Mouse (Mus musculus) urinary bladder, adult 18-20 months (tissue): Measurements from ENCODE around the gene Lman2.
A peak's percentile ranks its signal among the peaks of the same experiment; 100 is the strongest.

ENCODE experiments used
- DNase-seq, 2 experiments: peaks; one replicate each; pipeline ENCODE4 v3.0.0; 2022; ENCODE audit warnings: low spot score in 2 of 2, mixed read lengths in 2 of 2

The Lman2 gene

DNA sequence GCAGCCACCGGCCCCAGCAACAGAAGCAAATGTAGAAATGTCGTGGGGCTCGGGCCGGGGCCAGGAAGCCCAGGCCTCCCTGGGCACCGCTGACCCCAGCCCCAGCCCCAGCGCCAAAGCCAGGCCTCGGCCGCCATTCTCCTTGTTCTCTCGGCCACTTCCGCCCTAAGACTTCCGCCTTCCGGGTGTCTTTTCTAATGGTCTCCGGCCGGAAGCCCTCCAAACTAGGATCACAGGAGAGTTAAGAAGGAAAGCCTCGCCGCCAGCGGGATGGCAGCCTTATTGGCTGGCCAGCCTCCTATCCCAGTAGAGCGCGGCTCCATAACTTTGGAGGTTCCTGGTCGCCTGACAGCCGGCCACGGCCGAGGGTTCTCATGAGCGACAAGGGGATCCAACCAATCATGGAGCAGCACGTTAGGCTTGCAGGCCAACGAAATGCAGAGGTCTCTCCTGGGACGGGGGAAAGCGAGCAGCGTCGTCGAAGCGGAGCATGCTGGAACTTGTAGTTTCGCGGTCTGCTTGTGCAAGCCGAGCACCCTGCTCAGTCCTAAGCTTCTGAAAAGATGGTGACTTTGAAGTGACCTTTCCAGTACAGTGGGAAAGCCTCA, at the start of gene Lman2:
Gene Lman2, minus strand, starts transcription at position 331 of the 608 bp plus-strand sequence.
- peak; percentile 90 to 97 for DNase-seq

DNA sequence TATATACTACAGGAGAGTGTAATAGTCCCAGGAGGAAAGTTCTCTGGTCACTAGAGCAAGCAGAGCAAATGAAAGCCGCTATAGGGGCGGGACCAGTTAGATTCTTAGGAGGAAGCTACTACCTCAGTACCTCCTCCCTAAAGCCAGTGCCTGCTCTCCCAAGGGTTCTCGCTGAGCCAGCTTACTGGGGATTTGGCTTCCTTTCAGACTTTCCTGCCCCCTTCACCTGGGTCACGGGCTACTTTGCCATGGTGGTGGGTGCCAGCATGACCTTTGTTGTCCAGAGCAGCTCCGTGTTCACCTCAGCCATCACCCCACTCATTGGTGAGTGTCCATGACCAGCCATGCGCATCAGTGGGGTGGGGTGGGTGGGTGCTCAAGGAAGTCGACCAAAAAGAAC, 49.2 kb upstream of the Lman2 start:
- DNase-seq = no peak

DNA sequence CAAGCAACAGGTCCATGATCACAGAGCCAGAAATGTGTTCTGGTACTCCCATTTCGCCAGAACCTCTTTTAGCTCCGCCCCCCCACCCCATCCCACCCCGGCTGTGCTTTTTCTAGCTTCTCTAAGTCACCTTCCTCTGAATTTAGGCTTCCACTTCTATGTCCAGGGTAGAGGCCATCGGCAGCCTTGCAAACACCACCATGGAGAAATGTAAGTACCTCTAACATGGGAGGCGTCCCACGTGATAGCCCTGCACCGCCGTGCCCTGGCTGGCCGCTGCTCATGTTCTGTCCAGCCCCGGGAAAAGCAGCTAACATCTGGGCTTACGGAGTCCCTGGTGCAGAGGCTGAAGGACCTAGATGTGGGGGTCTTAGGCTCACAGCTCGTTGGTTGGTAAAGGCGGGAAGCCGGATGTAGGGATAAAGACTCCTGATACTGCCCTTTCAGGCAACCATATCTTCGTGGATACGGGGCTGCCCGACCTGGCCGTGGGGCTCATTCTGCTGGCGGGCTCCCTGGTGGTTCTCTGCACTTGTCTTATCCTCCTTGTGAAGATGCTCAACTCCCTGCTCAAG, 46.0 kb upstream of the Lman2 start:
- no peak for DNase-seq

DNA sequence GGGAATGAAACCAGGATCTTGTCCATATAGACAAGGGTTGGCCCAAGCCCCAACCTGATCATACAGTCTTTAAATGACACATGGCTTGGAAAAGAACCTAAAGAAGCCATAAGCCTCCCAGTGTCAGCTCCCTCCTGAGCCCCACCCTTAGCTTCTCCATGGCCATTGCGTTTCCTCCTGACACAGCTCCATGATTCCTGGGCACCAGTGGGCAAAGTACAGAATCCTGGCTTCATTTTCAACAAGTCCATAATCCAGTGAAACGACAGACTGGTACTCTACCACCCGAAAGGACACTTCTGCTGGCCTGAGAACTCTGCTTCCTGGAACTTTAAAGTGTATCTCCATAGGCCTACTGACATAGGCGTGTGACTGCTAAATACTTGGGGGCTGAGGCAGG, 44.8 kb upstream of the Lman2 start:
- no peak for DNase-seq

DNA sequence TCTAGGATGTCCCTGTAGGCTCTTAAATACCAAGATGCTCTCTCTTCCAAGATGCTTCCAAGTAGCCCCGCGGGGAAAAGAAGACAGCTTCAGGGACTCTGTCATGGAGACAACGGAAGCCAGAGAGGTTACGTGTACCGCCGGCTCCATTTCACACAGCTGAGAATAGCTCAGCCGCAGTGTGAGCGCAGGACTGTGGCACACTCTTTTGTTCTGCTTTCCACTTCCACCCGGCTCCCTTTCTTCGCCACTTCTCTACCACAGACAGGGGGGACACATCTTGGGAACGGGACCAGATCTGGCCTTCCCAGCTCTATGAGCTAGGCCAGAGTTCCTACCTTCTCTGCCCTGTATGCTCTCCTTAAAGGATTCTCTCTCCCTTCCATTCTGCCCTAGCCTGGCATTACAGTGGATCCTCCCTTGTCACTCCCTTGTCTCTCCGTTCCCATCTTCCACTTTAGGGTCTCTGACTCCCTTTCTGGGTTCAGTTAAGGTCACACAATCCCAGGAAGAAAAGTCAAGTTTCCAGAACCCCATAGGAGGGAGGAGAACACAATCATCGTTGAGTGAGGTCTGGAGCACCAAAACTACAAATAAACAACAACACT, 43.3 kb upstream of the Lman2 start:
- no peak for DNase-seq

DNA sequence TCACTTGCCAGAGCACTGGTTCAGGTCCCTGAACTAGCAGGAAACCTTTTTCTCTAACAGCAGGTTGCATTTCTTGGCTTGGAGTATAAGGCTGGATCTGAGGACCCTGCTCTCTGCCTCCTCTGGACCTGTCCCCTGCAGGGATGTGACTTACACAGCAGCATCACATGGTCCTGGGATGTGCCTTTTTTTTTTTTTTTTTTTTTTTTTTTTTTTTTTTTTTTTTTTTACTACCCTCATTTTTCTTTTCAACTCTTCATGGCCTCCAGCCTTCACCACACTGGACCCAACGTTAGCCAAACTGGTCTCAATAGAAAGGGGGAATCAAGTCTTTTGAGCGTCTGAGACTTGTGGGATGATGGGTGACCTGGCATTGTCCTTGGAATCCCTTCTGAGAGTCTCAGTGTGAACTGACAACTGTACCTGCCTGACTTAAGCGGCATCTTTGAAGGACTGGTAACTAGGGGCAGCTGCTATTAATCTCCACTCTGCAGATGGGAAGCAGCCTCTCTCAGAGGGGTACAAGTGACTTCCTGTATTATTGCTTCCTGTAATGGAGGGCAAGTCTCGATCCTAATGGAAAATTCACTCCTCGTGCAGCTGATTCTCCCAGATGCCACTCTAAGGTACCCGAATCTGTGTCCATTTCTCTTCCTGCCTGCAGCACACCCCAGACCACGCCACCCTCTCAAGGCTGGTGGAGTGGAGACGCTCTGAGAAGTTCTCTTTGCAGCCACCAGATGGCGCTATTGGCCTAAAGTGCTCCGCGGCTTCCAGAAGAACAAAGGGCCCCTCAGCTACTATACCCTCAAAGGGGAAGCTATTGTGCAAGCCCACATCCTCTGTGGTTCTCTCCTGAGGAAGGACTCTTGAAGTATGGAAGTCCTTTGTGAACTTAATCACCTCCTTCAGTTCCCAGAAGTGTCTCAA, 42.5 kb upstream of the Lman2 start:
- peak; percentile 44 to 56 for DNase-seq

DNA sequence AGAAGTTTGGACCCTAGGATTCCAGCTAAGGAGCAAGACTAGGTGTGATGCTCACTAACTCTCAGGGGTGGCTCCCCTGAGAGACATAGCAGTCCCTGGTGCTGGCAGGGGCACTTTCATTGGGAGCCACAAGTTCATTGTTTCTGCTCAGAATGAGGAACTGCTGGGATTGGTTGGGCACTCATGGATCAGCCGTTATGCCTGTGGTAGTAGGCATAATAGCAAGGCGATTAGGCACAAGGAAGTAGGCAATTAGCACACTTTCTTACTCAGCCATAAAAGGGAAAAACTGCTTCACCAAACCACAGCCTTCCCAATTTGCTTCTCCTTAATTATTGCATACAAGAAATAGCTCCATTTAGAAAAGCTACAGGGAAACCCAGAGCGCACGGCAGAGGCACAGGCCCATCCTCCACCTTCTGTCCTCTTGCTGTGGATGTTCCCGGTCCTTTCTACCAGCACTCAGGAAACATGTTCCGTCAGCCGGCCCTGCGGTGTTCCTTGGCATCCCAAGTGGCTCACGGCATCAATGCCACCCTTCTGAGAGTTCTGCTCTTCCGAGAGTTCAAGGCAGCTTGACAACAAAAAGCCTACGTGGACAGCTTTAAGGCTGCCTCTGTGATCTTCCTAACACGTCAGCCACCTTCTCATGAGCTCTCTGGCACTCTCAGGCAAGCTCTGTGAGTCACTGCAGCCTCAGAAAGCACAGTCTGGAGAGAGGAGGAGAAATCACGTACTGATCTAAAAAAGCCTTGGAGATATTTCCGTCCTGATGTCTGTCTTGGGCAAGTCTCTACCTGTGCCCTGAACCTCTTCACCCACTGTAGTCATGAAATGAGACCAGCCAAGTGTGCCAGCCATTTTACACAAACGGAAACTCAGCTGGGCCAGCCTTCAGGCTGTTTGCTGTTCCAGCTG, 41.6 kb upstream of the Lman2 start:
- peak in 1 of 2 experiments; percentile 62 for DNase-seq

DNA sequence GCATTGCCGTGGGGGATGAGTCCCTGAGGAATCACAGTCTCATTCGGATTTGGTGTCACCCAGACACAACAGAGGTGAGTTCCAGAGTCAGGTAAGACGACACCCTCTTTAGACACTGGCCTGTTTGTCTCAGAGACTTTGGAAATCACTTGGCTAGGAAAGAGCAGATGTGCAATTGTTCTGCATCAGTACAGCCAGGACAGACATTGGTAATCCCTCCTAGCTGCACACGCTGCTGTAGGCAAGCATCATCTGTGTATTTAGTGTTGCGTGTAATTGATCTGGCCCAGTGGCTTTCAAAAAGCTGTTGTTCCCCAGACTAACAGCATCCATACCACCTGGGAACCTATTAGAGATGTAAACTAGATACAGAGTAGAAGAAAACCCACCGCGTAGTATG, 40.7 kb upstream of the Lman2 start:
- DNase-seq = no peak

DNA sequence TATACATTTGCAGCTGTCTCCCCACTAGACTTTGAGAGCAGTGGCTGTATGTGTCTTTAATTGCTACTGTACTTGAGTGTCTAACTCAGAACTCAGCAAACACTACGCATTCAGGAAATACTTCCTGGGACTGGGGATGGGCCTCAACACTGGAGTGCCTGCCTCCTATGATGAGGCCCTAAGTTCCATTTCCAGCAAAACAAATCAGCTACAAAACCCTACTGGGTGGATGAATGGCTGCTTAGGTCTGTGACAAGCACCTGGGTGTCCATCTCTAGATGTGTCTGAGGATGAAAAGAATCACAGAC, 37.4 kb upstream of the Lman2 start:
- no peak for DNase-seq

DNA sequence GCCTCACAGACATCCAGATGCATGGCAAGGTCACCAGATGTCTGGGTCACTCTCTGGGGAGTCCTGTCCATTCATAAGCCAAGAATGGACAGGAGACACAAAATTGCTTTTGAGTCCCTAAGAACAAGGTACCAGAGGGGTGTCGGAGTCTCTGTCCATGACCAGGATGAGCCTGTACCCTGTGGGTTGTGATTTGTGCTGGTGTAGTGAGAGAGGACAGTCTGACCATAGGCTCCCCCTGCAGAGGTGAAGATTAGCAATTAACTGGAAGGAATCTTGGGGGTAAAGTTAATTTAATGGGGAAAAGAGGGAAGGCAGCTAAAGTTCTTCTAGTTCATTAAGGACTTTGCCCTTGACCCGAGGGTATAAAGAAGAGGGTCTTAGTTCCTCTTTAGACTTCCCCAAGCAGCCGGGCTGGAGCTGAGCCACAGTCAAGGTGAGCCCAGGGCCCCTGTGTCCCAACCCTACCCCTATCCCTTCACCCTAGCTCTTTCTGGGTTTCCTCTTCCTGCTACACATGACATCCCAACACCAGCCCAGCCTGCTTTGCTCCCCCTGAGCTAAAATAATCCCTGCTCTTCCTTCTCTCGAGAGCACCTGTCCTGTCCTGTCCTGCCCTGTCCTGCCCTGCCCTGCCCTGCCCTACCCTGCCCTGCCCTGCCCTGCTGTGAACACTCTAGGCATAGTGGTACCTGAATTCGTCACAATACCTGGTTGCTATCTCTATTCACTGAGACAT, 36.9 kb upstream of the Lman2 start:
- DNase-seq = peak in 1 of 2 experiments; percentile 36

DNA sequence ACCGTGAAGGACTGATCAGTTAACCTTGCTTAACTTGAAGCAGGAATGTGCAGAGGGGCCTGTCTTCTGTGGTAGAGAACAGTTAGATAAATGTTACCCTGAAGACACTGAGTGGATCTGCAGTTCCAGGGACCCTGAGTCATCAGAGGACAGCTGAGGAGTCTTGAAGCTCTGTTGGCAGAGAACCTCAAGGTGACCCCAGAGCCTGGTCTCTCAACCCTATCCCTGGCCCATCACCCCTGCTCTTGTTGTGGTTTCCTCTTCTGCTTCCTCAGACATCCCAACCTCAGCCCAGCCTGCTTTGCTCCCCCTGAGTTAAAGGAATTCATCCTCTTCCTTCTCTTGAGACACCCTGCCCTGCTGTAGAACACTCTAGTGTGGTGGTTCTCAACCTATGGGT, 35.5 kb upstream of the Lman2 start, which contains the start of gene Slc34a1:
Gene Slc34a1, plus strand, starts transcription at position 100 of the 400 bp plus-strand sequence.
- DNase-seq = no peak

DNA sequence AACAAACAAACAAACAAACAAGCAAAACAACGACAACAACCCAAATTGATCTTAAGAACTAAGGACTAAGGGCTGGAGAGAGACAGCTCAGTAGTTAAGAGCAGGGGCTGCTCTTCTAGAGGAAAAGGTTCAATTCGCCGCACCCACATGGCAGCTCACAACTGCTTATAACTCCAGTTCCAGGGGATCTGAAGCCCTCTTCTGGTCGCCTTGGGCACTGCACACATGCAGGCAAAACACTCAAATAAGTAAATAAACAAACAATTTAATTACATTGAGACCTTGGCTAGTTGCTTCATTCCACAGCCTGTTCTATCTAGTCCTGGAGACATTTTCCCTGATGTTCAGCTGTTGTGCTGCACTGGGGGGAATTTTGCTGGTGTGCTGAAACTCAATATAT, 30.4 kb upstream of the Lman2 start:
- DNase-seq = no peak

DNA sequence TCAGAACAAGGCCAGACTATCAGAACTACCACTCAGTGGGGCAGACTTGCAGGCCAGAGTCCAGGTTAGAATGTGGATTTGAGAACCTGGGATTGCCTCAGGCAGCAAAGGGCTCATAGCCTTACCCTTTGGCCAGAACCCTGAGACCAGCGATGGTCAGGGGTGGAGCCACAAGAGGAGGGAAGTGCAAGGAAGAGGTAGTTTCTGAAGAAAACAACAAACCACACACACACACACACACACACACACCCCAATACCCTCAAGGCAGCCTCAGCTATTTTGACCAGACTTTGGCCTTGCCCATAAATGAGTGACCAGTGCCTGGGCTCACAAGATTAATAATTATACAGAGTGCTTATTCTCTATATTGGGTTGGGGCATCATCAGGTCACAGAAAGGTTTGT, 29.0 kb upstream of the Lman2 start:
- DNase-seq = no peak

DNA sequence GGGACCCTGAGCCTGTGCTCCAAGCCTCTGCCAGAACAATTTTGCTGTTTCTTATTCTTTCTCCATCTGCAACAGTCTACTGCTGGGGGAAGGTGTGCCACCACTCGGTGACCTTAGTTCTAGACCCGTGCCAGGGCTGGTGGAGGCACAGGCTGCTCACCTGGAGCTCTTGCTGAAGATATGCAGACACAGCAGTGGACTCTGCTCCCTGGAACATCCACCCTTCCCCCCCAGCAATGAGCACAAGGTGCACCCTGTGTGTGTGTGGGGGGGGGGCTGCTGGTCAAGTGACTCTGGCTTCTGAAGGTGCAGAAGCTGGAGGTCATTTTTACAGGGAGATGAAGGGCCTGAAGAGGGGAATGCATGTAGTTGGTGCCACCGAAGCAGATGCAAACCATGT, 28.1 kb upstream of the Lman2 start:
- DNase-seq = no peak

DNA sequence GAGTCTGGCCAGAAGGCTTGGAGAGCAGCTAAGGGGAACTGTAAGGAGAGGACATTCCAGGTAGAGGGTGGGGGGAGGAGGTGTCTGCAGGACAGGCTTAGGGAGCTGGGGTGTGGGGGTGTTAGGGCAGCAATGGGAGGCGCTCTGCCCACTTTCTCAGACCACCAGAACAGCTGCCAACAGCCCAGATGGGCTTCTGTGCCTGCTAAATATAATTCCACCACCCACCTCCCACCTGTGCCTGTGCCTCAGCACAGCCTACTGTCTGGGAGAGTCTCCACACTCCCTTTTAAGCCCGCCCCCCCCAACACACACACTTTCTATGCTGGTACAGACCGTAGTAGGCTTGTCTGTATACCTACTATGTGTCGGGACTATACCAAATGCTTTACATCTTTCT, 19.2 kb upstream of the Lman2 start:
- DNase-seq = no peak

DNA sequence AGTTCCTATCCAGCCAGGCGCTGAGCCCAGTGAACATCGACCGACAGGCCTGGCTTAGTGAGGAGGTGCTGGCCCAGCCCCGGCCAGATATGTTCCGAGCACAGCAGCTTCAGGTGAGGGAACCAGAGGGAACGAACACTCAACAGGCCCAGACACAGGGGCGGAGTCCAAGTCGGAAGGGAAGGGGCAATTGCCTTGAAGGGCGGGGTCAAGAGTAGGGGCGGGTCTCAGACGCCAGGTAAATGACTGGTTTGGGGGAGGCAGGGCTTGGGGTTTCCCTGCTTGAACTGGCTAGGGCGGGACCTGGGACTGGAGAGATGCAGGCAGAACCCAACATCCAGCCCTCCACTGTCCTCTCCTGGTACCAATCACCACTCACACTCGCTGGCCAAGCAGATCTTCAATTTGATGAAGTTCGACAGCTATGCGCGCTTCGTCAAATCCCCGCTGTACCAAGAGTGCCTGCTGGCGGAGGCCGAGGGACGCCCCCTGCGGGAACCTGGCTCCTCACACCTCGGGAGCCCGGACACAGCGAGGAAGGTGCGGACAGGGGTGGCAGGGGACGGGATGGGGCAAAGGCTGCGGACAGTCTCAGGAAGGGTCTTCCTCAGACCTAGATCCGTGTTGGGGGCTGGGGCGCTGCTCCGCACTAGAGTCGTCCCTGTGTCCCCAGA, 16.5 kb upstream of the Lman2 start:
- no peak for DNase-seq

DNA sequence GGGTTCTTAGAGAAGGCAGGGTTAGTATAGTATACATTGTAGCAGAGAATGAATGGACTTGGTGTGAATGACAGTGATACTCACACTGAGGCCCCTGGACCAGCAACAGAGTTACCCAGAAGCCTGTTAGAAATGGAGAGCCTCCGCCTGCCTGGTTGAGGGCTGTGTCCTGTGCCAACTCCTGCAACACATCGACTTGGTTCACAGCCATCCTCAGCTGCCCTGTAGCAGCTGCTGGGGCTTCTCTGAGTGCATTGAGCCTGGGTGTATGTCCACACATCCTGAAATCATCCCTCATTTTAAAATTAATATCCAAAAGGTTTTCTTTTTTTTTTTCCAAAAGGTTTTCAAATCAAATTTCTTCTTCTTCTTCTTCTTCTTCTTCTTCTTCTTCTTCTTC, 13.3 kb upstream of the Lman2 start:
- DNase-seq = no peak

DNA sequence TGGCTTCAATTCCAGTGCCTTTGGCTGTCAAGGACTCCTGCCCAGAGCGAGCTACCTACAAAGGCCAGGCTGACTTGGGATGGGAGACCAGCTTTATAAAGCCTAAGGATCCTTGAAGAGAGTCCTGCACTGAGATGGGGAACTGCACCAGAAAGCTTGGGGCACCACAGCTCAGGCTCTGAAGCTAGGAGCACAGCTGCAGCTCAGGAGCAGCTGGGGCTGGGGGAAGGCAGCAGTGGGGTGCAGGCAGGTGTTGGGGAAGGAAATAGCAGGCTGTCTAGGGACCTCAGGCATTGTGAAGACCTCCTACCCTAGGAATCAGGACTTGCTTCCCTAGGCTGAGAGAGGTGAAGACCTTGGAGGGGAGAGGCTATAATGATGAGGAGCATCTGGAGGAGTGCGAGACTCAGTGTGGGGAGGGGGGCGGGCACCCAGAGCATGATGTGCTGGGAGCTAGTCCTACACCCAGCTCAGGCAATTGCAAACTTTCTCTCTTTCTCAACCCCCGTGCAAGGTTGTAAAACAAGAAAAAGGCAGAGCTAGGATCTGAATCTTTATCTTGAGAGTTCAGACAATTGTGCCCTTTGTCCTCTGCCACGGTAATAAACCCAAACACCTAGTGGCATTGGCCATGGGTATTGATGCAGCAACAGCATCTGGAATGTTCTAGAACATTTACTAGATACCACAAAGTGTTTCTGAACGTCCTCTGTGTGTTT, 11.8 kb upstream of the Lman2 start:
- DNase-seq = no peak

DNA sequence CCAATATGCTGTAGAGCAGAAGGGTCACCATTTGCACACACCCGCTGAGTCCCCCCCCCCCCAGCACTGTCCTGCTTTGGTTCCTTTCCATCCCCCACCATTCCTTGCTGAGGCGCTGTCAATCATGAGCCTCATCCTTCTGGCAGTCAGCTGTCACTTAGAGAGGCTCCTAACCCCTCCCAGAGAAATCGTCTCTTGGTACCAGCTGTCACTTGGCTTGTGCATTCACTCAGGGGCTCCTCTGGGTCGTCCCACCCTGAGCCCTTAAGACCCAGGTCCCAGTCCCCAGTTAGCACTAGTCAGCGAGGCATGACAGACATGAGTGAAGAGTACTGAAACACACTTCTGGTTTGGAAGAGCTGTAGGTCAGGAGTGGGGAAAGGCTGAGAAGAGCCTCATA, 9.2 kb upstream of the Lman2 start:
- no peak for DNase-seq
